Mouse (Mus musculus): Measurements from ENCODE around the gene Polk. TPM values are rescaled to one million over a fixed set of nuclear protein-coding genes. Genes with fewer than 3 reads are reported as not detected.

Polk gene
- polyA plus RNA-seq, 2 experiments from 2014 or later, result 23.3 to 28.0 TPM

- no peak for ATAC-seq
Observed at GRCm38 (mm10) chr13:96458606-96459005, 83.8 kb downstream of the Polk start.

GRCm38 (mm10) chr13:96458018-96458417, 84.4 kb downstream of the Polk start:
- ATAC-seq, result no peak

- ATAC-seq, result no peak
Observed at GRCm38 (mm10) chr13:96457566-96457965, 84.8 kb downstream of the Polk start.

GRCm38 (mm10) chr13:96454288-96454687, 88.1 kb downstream of the Polk start:
- ATAC-seq, result no peak

- no peak for ATAC-seq
Observed at GRCm38 (mm10) chr13:96452621-96453020, 89.8 kb downstream of the Polk start.

- ATAC-seq, result no peak
Observed at GRCm38 (mm10) chr13:96451386-96452140, 90.8 kb downstream of the Polk start.

- ATAC-seq, result no peak
Observed at GRCm38 (mm10) chr13:96450869-96451268, 91.5 kb downstream of the Polk start.

GRCm38 (mm10) chr13:96450205-96450856, 92.0 kb downstream of the Polk start:
- ATAC-seq, result no peak

- ATAC-seq, result no peak
Observed at GRCm38 (mm10) chr13:96440436-96440835, 101.9 kb downstream of the Polk start.

- ATAC-seq, result no peak
Observed at GRCm38 (mm10) chr13:96436921-96437320, 105.5 kb downstream of the Polk start.

GRCm38 (mm10) chr13:96435793-96436192, 106.6 kb downstream of the Polk start:
- ATAC-seq, result no peak

GRCm38 (mm10) chr13:96434899-96435331, 107.5 kb downstream of the Polk start:
- ATAC-seq, result no peak

GRCm38 (mm10) chr13:96433648-96434190, 108.7 kb downstream of the Polk start:
- peak; percentile 33 for ATAC-seq

- no peak for ATAC-seq
Observed at GRCm38 (mm10) chr13:96433041-96433440, 109.3 kb downstream of the Polk start.

GRCm38 (mm10) chr13:96432376-96432811, 110.0 kb downstream of the Polk start:
- no peak for ATAC-seq

GRCm38 (mm10) chr13:96431595-96432156, 110.7 kb downstream of the Polk start:
- ATAC-seq, result peak; percentile 89

Other genes with a start within 250 kb of the Polk start
- gene Poc5, start 154.3 kb downstream of the Polk start, polyA plus RNA-seq (2017; shearing (Covaris generic)), result 10 to 100 TPM in 1 of 2 experiments, 1 to 10 TPM in 1; 9.6 to 12.0 TPM
- gene Ankdd1b, start 71.4 kb downstream of the Polk start, polyA plus RNA-seq (2017; shearing (Covaris generic)), result not detected
- gene Gm17622, start 51.8 kb downstream of the Polk start, polyA plus RNA-seq (2017; shearing (Covaris generic)), result not detected
- 1 to 10 TPM; 5.6 to 8.7 TPM for gene Col4a3bp, start within 50 bp of the Polk start, polyA plus RNA-seq (2017; shearing (Covaris generic))
- gene Hmgcr, start 128.4 kb upstream of the Polk start, polyA plus RNA-seq (2017; shearing (Covaris generic)), result 10 to 100 TPM; 64.0 to 68.0 TPM
- under 1 TPM in 1 of 2 experiments, not detected in 1; 0.11 TPM for gene Ankrd31, start 205.7 kb upstream of the Polk start, polyA plus RNA-seq (2017; shearing (Covaris generic))